Mouse (Mus musculus) kidney, postnatal 0 days (tissue): Measurements from ENCODE around the gene Chpf2. TPM values are rescaled to one million over a fixed set of nuclear protein-coding genes. Genes with fewer than 3 reads are reported as not detected.
A peak's percentile ranks its signal among the peaks of the same experiment; 100 is the strongest.

Experiments
- ATAC-seq: fragments of 200-750 bp; cut with Nextera tagmentation; replicated peaks from 2 replicates; pipeline ENCODE4 v1.8.0; 2017; ENCODE audit warnings: low read depth, moderate number of reproducible peaks, moderate TSS enrichment, moderate library complexity; ENCODE audit not compliant: low FRiP score
- DNase-seq: peaks from one replicate; pipeline ENCODE4 v3.0.0-alpha.2; 2016; ENCODE audit warnings: low spot score
- H3K27ac ChIP-seq: fragments of 300-500 bp; sonication (generic); 2 replicates; pipeline ENCODE4 v1.5.1; 2014; ENCODE audit warnings: mild to moderate bottlenecking
- H3K27me3 ChIP-seq: fragments of 300-500 bp; sonication (generic); 2 replicates; pipeline ENCODE4 v1.6.1; 2014; ENCODE audit warnings: low read length, mixed read lengths; ENCODE audit not compliant: insufficient read depth
- H3K36me3 ChIP-seq: fragments of 300-500 bp; sonication (generic); 2 replicates; pipeline ENCODE4 v1.6.1; 2014; ENCODE audit warnings: low read length, mixed read lengths; ENCODE audit not compliant: insufficient read depth
- H3K4me1 ChIP-seq: fragments of 300-500 bp; sonication (generic); replicated peaks from 2 replicates; pipeline ENCODE4 v1.6.1; 2014; ENCODE audit warnings: antibody characterized with exemption, low read length, mixed read lengths; ENCODE audit not compliant: insufficient read depth
- H3K4me2 ChIP-seq: fragments of 300-500 bp; sonication (generic); 2 replicates; pipeline ENCODE4 v1.6.1; 2014; ENCODE audit warnings: mild to moderate bottlenecking, low read length, moderate library complexity, mixed read lengths
- H3K4me3 ChIP-seq: fragments of 300-500 bp; sonication (generic); replicated peaks from 2 replicates; pipeline ENCODE4 v1.5.1; 2014; ENCODE audit warnings: low read depth, low read length
- H3K9ac ChIP-seq: fragments of 300-500 bp; sonication (generic); 2 replicates; pipeline ENCODE4 v1.6.1; 2014; ENCODE audit warnings: low read depth, low read length
- H3K9me3 ChIP-seq: fragments of 300-500 bp; sonication (generic); replicated peaks from 2 replicates; pipeline ENCODE4 v1.6.1; 2016; ENCODE audit warnings: low read length, inconsistent platforms, mixed read lengths
- CTCF ChIP-seq: IDR thresholded peaks from 2 replicates; pipeline ENCODE4 v1.5.1; 2016; ENCODE audit warnings: antibody characterized with exemption, low read depth, mild to moderate bottlenecking, moderate library complexity
- WGBS: fragments of 180-500 bp; shearing (Covaris S2); extraction: QIAGEN DNeasy Blood & Tissue Kit; methylation state at CpG from one replicate; pipeline ENCODE4 v1.1.7; 2014; 5-methylcytosine and 5-hydroxymethylcytosine counted together
- polyA plus RNA-seq: library from polyadenylated mRNA; unstranded; fragments of >200 nt; fragmentation: Nextera tagmentation; extraction: Ambion mirVana; gene quantifications from 2 replicates; pipeline ENCODE4 v1.2.1, GENCODE M21; 2015

Gene Chpf2
- polyA plus RNA-seq, 1 experiment from 2014 or later: 26.0 TPM

DNA sequence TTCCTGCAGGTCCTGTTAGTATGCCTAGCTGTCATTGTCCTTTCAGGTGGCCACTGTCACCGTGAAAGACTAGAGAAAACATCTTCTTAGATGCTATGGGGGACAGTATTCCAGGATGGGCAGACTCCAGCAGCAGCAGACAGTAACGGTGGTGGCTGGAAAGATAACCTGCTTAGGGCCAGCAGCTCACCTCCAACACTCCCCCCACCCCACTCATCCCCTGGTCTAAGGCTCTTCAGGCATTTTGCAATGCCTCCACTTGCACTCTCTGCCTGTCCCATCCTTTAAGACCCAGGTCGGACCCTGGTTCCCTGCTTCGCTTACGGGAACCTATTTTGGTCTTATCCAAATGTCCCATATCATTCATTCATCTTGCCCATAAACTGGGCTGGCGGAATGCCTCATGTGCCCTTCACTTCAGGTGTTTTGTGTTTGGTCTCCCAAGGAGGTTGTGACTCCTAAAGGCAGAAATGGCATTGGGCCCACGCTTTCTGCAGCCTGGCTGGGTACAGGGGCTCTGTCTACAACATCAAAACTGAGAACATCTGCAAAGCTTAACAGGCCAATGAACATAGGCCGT, 17.0 kb downstream of the Chpf2 start:
- WGBS: 55% methylated on average over 8 of the region's 8 CpGs
- Histone ChIP-seq H3K4me1 (peaks cover 44% of the 10 kb centered on the region), H3K4me2 (peak overlapping the region; percentile 93), H3K9ac (0 out of 2 replicates have a peak overlapping the region, but pooled peaks have one; percentile 13), H3K4me3 (no peak overlapping the region), H3K36me3 (no peaks in the 10 kb centered on the region), H3K27me3 (peaks cover 4% of the 10 kb centered on the region; the same call in 1 of the 2 replicates), H3K27ac (peak overlapping the region; percentile 98), H3K9me3 (no peaks in the 10 kb centered on the region)
- no peak for ATAC-seq
- TF ChIP-seq CTCF: no peak
- no peak for DNase-seq

GRCm38 (mm10) chr5:24604080-24604655, 17.6 kb downstream of the Chpf2 start:
- 14% methylated on average over 12 of the region's 12 CpGs for WGBS
- H3K4me1 ChIP-seq: peaks cover 38% of the 10 kb centered on the region

GRCm38 (mm10) chr5:24604656-24605100, 18.1 kb downstream of the Chpf2 start:
- Histone ChIP-seq H3K9me3 (no peaks in the 10 kb centered on the region), H3K9ac (peak overlapping the region; percentile 82), H3K4me3 (peak overlapping the region; percentile 74), H3K4me2 (peak overlapping the region; percentile 55), H3K27ac (peak overlapping the region; percentile 93), H3K27me3 (no peaks in the 10 kb centered on the region), H3K4me1 (peaks cover 36% of the 10 kb centered on the region), H3K36me3 (no peaks in the 10 kb centered on the region)
- ATAC-seq (peak; percentile 72), DNase-seq (peak; percentile 97)
- peak; percentile 53; the same call in 1 of the 2 replicates for TF ChIP-seq CTCF
- WGBS: under 1% methylated on average over 39 of the region's 46 CpGs

More at GRCm38 (mm10) chr5:24604080-24604655, 17.6 kb downstream of the Chpf2 start:
- Histone ChIP-seq H3K4me3 (peak overlapping the region; percentile 74), H3K9me3 (no peaks in the 10 kb centered on the region), H3K9ac (peak overlapping the region; percentile 82), H3K27ac (peak overlapping the region; percentile 93), H3K36me3 (no peaks in the 10 kb centered on the region), H3K4me2 (peak overlapping the region; percentile 55), H3K27me3 (no peaks in the 10 kb centered on the region)
- ATAC-seq (no peak), DNase-seq (no peak)
- no peak for TF ChIP-seq CTCF

DNA sequence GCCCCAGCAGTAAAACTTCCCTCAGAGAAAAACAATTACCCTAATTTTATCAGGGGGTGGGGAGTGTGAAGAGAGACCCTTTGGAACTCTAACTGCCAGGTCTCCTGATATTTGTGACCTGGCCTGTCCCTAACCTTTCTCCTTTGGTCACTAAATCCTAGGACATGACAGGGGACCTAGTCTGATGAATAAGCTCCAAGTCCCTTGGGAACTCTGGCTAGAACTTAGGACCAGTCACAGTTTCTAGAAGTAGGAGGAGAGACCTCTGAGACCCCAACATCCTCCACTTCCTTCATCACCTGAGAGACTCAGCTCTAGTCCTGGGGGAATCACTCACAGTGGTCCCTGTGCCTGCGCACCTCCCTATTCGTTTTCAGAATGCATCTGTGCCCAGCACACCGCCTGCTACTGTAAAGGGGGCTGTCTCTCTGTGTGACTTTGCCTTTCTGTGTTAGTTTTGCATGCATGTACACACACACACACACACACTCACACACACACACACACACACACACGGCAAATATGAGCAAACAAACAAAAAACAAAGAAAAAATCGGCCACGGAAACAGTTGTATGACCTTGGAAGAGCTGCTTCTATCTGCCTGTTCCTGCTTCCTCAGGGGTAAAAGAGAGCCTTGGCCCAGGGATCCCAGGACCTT, 18.9 kb downstream of the Chpf2 start:
- peak overlapping the region; percentile 93 for H3K27ac ChIP-seq
- WGBS: 11% methylated on average over 6 of the region's 6 CpGs
- DNase-seq: no peak
- H3K9ac ChIP-seq: peak overlapping the region; percentile 82
- peak overlapping the region; percentile 55 for H3K4me2 ChIP-seq
- no peak for ATAC-seq
- H3K36me3 ChIP-seq: no peaks in the 10 kb centered on the region
- no peak for TF ChIP-seq CTCF
- H3K9me3 ChIP-seq: no peaks in the 10 kb centered on the region
- H3K27me3 ChIP-seq: no peaks in the 10 kb centered on the region
- peak overlapping the region; percentile 74 for H3K4me3 ChIP-seq
- H3K4me1 ChIP-seq: peaks cover 36% of the 10 kb centered on the region

GRCm38 (mm10) chr5:24605980-24606665, 19.6 kb downstream of the Chpf2 start:
- no peaks in the 10 kb centered on the region for H3K36me3 ChIP-seq
- no peaks in the 10 kb centered on the region for H3K27me3 ChIP-seq
- DNase-seq (no peak), ATAC-seq (no peak)
- TF ChIP-seq CTCF: 0 out of 2 replicates have a peak, but pooled peaks have one; percentile 10
- H3K27ac ChIP-seq: 0 out of 2 replicates have a peak overlapping the region, but pooled peaks have one; percentile 39
- H3K4me3 ChIP-seq: no peak overlapping the region
- H3K9ac ChIP-seq: 0 out of 2 replicates have a peak overlapping the region, but pooled peaks have one; percentile 82
- H3K4me1 ChIP-seq: peaks cover 32% of the 10 kb centered on the region
- no peaks in the 10 kb centered on the region for H3K9me3 ChIP-seq
- 37% methylated on average over 14 of the region's 14 CpGs for WGBS
- peak overlapping the region; percentile 8 for H3K4me2 ChIP-seq

- ATAC-seq (no peak), DNase-seq (no peak)
- TF ChIP-seq CTCF: no peak
These were observed 22.8 kb downstream of the Chpf2 start for GRCm38 (mm10) chr5:24609388-24609787.

More at GRCm38 (mm10) chr5:24609388-24609787, 22.8 kb downstream of the Chpf2 start:
- H3K9me3 ChIP-seq: no peaks in the 10 kb centered on the region
- H3K4me3 ChIP-seq: no peak overlapping the region
- H3K27me3 ChIP-seq: no peaks in the 10 kb centered on the region
- no peak overlapping the region for H3K27ac ChIP-seq
- WGBS: 46% methylated on average over 5 of the region's 5 CpGs
- no peak overlapping the region for H3K9ac ChIP-seq
- H3K36me3 ChIP-seq: no peaks in the 10 kb centered on the region
- peaks cover 9% of the 10 kb centered on the region for H3K4me1 ChIP-seq
- no peak overlapping the region for H3K4me2 ChIP-seq
